Mouse (Mus musculus) adrenal gland, adult 18-20 months (tissue): Measurements from ENCODE around the gene Ppa1. TPM values are rescaled to one million over a fixed set of nuclear protein-coding genes. Genes with fewer than 3 reads are reported as not detected.
A peak's percentile ranks its signal among the peaks of the same experiment; 100 is the strongest.

Experiments used
- DNase-seq, 2 experiments: peaks; one replicate each; pipeline ENCODE4 v3.0.0; 2021 to 2022; ENCODE audit warnings: low spot score in 2 of 2
- total RNA-seq, 2 experiments: library from RNA; stranded (reverse); gene quantifications; 1 replicate in 1 of 2; 2 replicates in 1 of 2; pipeline ENCODE4 v1.2.3; 2021

The Ppa1 gene
- total RNA-seq, 2 experiments from 2014 or later = 138 to 160 TPM

- DNase-seq = no peak
Observed at GRCm38 (mm10) chr10:61640363-61640762, 8.0 kb upstream of the Ppa1 start.

GRCm38 (mm10) chr10:61646557-61646956 is 1.8 kb upstream of the Ppa1 start:
- no peak for DNase-seq

GRCm38 (mm10) chr10:61648737-61649645 is 639 bp downstream of the Ppa1 start:
- DNase-seq = peak in 1 of 2 experiments; percentile 24

GRCm38 (mm10) chr10:61654105-61654504 is 5.8 kb downstream of the Ppa1 start:
- no peak for DNase-seq

GRCm38 (mm10) chr10:61654691-61655090 is 6.3 kb downstream of the Ppa1 start:
- DNase-seq = no peak

GRCm38 (mm10) chr10:61655188-61655587 is 6.8 kb downstream of the Ppa1 start:
- DNase-seq = no peak

GRCm38 (mm10) chr10:61656928-61657882 is 8.9 kb downstream of the Ppa1 start:
- DNase-seq = no peak

GRCm38 (mm10) chr10:61657985-61658384 is 9.6 kb downstream of the Ppa1 start:
- peak; percentile 40 to 41 for DNase-seq

- no peak for DNase-seq
Observed at GRCm38 (mm10) chr10:61661887-61662286, 13.5 kb downstream of the Ppa1 start.

- DNase-seq = peak in 1 of 2 experiments; percentile 42
Observed at GRCm38 (mm10) chr10:61662391-61662988, 14.1 kb downstream of the Ppa1 start.

- no peak for DNase-seq
Observed at GRCm38 (mm10) chr10:61665111-61665510, 16.8 kb downstream of the Ppa1 start.

- no peak for DNase-seq
Observed at GRCm38 (mm10) chr10:61665651-61666050, 17.3 kb downstream of the Ppa1 start.

- no peak for DNase-seq
Observed at GRCm38 (mm10) chr10:61669289-61669688, 20.9 kb downstream of the Ppa1 start.

- no peak for DNase-seq
Observed at GRCm38 (mm10) chr10:61669896-61670295, 21.5 kb downstream of the Ppa1 start.

GRCm38 (mm10) chr10:61670758-61671157 is 22.4 kb downstream of the Ppa1 start:
- no peak for DNase-seq

- no peak for DNase-seq
Observed at GRCm38 (mm10) chr10:61675935-61676334, 27.6 kb downstream of the Ppa1 start.

- DNase-seq = no peak
Observed at GRCm38 (mm10) chr10:61679545-61679944, 31.2 kb downstream of the Ppa1 start.

- peak; percentile 99 for DNase-seq
Observed at GRCm38 (mm10) chr10:61680015-61680913, 31.9 kb downstream of the Ppa1 start, which contains the start of gene Sar1a. TSS of gene Sar1a (plus strand) at chr10:61680299.

- no peak for DNase-seq
Observed at GRCm38 (mm10) chr10:61689405-61689804, 41.1 kb downstream of the Ppa1 start.

- no peak for DNase-seq
Observed at GRCm38 (mm10) chr10:61693563-61693962, 45.2 kb downstream of the Ppa1 start.
